Mouse (Mus musculus): Measurements from ENCODE around the gene Hydin.

DNA sequence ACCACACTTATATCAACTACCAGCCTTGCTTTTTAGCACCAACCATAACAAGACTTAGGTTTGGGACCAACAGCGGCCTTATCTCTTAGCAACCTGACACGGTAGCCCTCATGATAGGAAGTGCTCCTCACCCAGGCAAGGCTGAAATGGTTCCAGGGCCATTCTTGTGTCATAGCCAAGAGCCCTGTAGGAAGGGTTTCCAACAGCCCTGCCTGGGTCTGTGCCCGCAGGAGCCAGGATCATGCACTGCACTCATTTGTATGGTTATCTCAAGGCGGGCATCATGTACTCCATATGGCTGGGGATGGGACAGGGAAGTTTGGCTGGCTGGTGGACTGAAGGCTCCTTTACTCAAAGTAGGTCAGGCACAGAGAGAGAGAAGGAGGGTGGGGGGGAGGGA is 3.9 kb downstream of the Hydin start:
- TF ChIP-seq GATA1 (IDR thresholded peaks at IDR 0.05; ENCODE audit: low read depth, low read length) (no peak), CTCF (IDR thresholded peaks at IDR 0.05 in 2 of 3, conservative IDR thresholded peaks at IDR 0.05 in 1 of 3; ENCODE audit: control insufficient read depth in 1 of 3, insufficient read depth in 1 of 3, low read depth in 2 of 3, low read length in 3 of 3, poor library complexity in 1 of 3, severe bottlenecking in 1 of 3) (no peak), EP300 (IDR thresholded peaks at IDR 0.05; ENCODE audit: low read depth in 1 of 2, low read length in 2 of 2) (no peak), POLR2AphosphoS2 (IDR thresholded peaks at IDR 0.05; ENCODE audit: low read length) (no peak)

Data from MEL (cell line).